Mouse (Mus musculus) gastrocnemius, adult 2 months (tissue): ENCODE measurements around the gene Egflam. TPM values are rescaled to one million over a fixed set of nuclear protein-coding genes. Genes with fewer than 3 reads are reported as not detected.

Experiments used
- DNase-seq: peaks from one replicate; pipeline ENCODE4 v3.0.0; 2022
- H3K27ac ChIP-seq: fragments of 200-600 bp; 2 replicates; pipeline ENCODE4 v1.8.1; 2022; ENCODE audit warnings: mild to moderate bottlenecking
- H3K4me3 ChIP-seq: fragments of 200-600 bp; 2 replicates; pipeline ENCODE4 v1.8.1; 2022; ENCODE audit warnings: mild to moderate bottlenecking, moderate library complexity
- CTCF ChIP-seq: fragments of 200-600 bp; IDR thresholded peaks from 2 replicates; pipeline ENCODE4 v1.8.1; 2022; ENCODE audit warnings: antibody characterized with exemption, mild to moderate bottlenecking, moderate library complexity
- intact Hi-C: fragments of 180-260 bp; cut with DNase I; formaldehyde crosslinking; loops from one replicate; pipeline ENCODE4 v1.15.1; 2025
- total RNA-seq, 2 experiments: library from RNA; stranded (reverse); gene quantifications; 2 replicates each; pipeline ENCODE4 v1.2.3; 2021

The Egflam gene
- total RNA-seq, 2 experiments from 2014 or later: 14.5 to 19.9 TPM

DNA sequence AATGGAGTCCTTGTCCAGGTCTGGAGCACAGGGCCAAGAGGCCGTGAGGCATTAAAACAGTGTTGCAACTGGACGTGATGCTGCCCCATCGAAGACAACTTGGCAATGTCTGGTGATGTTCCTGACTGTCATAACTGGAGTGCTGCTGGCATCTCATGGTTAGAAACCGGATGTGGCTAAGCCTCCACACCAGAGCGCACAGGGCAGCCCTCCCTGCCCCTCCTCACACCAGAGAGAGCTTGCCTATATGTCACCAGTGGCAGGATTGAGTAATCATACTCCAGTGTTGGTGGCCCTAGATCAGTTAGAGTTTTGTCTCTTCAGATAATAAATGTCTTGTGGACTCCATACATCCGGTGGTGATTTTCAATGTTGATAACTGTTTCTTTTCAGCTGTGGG is 210.5 kb downstream of the Egflam start:
- no peak for DNase-seq
- Histone ChIP-seq H3K4me3 (no peak overlapping the region), H3K27ac (no peak overlapping the region)
- intact Hi-C loops: no loop called here
- TF ChIP-seq CTCF: no peak

DNA sequence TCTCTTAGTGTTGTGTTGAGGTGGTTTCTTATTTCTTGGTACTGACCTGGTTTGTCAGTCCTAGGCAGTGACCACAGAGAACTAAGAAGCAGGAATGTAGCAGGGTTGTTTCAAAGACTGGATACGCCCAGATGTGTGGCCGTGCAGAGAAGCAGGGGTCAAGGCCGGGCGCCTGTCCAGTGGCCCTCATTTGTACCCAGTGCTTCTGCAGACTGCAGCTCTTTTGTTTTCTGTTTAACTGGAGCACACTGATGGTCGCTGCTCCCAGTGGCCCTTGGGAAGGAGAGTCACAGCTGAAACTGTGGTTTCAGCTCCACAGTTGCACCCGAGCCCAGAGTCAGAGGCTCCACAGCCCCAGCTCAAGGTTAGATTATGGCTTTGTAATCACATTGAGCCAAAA is 217.6 kb downstream of the Egflam start:
- intact Hi-C loops: no loop called here
- Histone ChIP-seq H3K27ac (no peak overlapping the region), H3K4me3 (no peak overlapping the region)
- TF ChIP-seq CTCF: no peak
- DNase-seq: no peak

DNA sequence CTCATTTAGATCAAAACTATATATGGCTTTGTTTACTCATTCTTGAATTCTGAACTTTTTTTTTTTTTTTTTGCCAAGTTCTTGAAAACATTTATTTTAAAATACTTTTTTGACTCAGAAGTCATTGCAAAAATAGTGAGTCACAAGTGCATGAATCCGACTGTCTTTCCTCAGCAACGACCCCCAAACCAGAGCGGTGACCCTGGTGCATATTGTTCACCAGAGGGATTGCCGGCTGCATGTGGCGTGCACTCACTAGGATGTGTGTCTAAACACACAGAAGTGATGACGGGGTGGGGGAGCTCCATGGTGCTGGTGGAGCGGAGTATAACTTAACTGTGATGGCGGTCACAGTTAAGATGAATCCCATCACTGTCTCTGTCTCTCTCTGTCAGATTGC is 224.4 kb downstream of the Egflam start:
- no peak for DNase-seq
- peak overlapping the region; percentile 66 for H3K27ac ChIP-seq
- H3K4me3 ChIP-seq: no peak overlapping the region
- no peak for TF ChIP-seq CTCF
- intact Hi-C loops: loop anchor here (5.0 kb wide), 1 partner anchor 34 kb away; no protein-coding TSS in a partner anchor

GRCm38 (mm10) chr15:7173346-7173745 is 224.8 kb downstream of the Egflam start:
- Histone ChIP-seq H3K4me3 (peak overlapping the region; percentile 43), H3K27ac (peak overlapping the region; percentile 66)
- intact Hi-C loops: loop anchor here (5.0 kb wide), 1 partner anchor 34 kb away; no protein-coding TSS in a partner anchor
- no peak for TF ChIP-seq CTCF
- no peak for DNase-seq

- intact Hi-C loops: loop anchor here (5.0 kb wide), 1 partner anchor 34 kb away; no protein-coding TSS in a partner anchor
- no peak for DNase-seq
- TF ChIP-seq CTCF: no peak
- Histone ChIP-seq H3K4me3 (peak overlapping the region; percentile 43), H3K27ac (peak overlapping the region; percentile 66)
These were observed 225.3 kb downstream of the Egflam start for GRCm38 (mm10) chr15:7172875-7173274.

DNA sequence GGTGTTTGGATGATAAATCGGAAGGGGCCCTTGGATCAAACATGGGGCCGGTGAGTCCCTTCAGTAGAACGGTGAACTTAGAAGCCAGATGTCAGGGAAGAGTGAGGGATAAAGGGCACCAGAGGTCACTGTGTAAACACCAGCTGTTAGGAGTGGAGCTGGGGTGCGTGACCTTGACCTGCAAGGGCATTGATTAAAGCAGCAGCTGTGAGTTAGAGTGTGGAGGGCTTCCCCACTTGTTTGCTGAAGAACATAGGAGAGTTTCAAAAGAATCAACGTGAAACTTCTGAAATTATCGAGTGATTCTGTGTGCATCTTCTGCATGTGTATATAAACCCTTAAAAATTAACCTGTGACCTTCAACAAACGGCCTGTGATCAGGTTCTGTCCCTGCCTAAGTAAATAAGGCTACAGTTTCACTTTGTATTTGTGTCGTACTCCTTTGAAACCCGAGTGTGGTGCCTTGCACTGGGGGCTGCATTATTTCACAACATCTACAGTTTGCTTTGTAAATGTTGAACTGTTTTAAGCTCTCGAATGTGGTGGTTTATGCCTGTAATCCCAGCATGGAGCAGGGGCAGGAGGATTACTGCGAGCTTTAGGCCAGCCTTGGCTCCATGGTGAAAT is 230.2 kb downstream of the Egflam start:
- intact Hi-C loops: loop anchor here (5.0 kb wide), 1 partner anchor 36 kb away; no protein-coding TSS in a partner anchor

DNA sequence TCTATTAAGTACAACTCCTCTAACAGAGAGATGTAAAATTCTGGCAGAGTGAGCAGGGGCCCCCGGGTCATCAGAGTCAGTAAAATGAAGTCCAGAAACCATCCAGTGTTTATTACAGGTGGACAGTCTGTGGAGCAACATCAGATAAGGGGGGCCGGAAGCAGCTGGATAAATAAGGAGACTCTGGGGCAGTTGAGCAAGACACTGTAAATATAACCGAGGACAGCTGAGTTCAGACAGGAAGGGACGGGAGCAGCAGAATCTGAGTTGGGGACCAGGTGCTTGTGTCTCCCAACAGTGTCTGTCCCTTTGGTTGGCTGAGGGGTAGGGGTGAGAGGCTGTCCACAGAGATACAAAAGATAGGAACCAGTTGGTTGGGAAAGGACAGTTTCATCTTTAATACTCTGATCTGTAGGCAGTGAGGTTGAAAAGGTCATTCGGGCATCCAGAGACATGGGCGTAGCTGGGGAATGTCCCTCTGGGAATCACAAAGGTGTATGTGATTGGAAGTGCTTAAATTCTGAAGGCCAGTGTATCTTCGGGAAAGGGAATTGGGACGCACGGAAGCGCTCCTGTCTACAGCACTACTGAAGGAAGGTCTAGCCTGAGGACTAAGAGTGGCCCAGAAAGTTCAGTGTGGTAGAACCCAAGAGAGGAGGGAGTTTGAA is 230.8 kb downstream of the Egflam start:
- TF ChIP-seq CTCF: no peak
- intact Hi-C loops: loop anchor here (5.0 kb wide), 1 partner anchor 35 kb away; no protein-coding TSS in a partner anchor
- no peak overlapping the region for H3K4me3 ChIP-seq
- H3K27ac ChIP-seq: peak overlapping the region; percentile 74
- DNase-seq: peak; percentile 60

More for the DNA sequence above, 230.2 kb downstream of the Egflam start:
- TF ChIP-seq CTCF: no peak
- Histone ChIP-seq H3K27ac (peak overlapping the region; percentile 74), H3K4me3 (no peak overlapping the region)
- DNase-seq: no peak

GRCm38 (mm10) chr15:7166735-7167134 is 231.5 kb downstream of the Egflam start:
- no peak overlapping the region for H3K4me3 ChIP-seq
- peak overlapping the region; percentile 44; the same call in 1 of the 2 replicates for H3K27ac ChIP-seq
- no peak for TF ChIP-seq CTCF
- no peak for DNase-seq
- intact Hi-C loops: loop anchor here (5.0 kb wide), 1 partner anchor 34 kb away; no protein-coding TSS in a partner anchor

GRCm38 (mm10) chr15:7163851-7164250 is 234.3 kb downstream of the Egflam start:
- peak overlapping the region; percentile 69 for H3K27ac ChIP-seq
- H3K4me3 ChIP-seq: no peak overlapping the region
- no peak for DNase-seq
- no peak for TF ChIP-seq CTCF
- intact Hi-C loops: no loop called here

DNA sequence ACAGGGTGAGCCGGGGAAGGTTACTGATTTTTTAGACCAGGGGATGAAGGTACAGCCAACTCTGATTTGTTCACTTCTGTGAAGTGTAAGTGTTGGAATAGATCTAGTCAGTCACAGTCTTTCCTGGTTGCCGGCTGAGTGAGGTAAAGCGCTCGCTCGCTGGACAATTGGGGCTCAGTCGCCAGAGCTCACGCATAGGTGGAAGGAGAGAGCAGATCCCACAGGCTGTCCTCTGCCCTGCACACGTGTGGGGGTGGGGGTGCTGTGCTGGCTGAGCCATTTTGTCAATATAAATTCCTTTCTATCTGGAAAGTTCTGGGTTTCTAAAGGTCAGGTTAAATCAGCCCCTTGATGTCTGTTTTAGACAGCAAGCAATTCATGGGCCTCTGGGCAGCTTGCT is 237.9 kb downstream of the Egflam start:
- TF ChIP-seq CTCF: no peak
- no peak for DNase-seq
- no peak overlapping the region for H3K27ac ChIP-seq
- intact Hi-C loops: no loop called here
- no peak overlapping the region for H3K4me3 ChIP-seq

DNA sequence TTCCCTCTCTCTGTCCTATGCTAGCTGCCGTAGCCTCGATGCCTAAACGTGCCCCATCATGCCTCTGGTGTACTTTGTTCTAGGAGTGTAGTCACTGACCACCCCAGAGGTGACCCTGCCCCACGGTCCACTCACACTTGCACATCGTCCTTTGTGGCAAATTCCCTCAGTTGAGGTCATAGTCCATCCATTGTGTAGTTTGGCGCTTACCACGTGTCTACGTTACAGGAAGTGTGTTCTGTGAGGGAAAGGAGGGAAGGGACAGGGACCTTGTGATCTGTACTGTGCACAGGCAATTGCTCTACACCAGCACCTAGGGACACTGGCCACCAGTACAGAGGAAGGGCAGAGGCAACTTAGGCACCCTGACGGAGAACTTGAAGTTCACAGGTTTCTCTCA is 238.3 kb downstream of the Egflam start:
- Histone ChIP-seq H3K4me3 (no peak overlapping the region), H3K27ac (no peak overlapping the region)
- intact Hi-C loops: no loop called here
- DNase-seq: no peak
- TF ChIP-seq CTCF: no peak

DNA sequence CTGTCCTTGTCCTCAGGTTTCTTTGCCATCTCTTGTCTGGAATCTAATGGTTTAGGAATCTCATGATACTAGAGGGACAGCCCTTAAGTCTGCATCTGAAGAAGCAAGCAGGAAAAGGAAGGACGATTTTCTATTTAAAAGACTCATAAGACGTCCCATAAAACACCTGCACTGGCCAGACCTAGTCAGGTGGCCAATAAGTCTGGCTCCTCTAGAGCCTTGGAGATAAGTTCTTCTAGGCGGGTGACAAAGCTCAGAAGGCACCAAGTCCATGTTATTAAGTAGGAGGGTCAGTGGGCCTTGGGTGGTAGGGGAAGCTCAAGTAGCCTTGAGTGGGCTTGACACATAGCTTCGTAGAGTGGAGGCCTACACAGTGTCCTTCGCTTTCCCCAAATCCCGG is 240.5 kb downstream of the Egflam start:
- DNase-seq: no peak
- TF ChIP-seq CTCF: no peak
- H3K27ac ChIP-seq: no peak overlapping the region
- no peak overlapping the region for H3K4me3 ChIP-seq
- intact Hi-C loops: no loop called here
